Mouse (Mus musculus) adrenal gland, postnatal 10 days (tissue): ENCODE data around the gene Folr2. TPM values are rescaled to one million over a fixed set of nuclear protein-coding genes. Genes with fewer than 3 reads are reported as not detected.

Source experiments
- DNase-seq: peaks from one replicate; pipeline ENCODE4 v3.0.0; 2021; ENCODE audit warnings: mixed read lengths
- microRNA-seq: library from miRNA; unstranded; fragments of <30 nt; microRNA quantifications from one replicate; pipeline ENCODE4 v1.2.0, GENCODE M21; 2021
- total RNA-seq, 2 experiments: library from RNA; stranded (reverse); gene quantifications; 2 replicates each; pipeline ENCODE4 v1.2.3; 2021

Folr2 gene
- total RNA-seq, 2 experiments from 2014 or later = 4.5 to 6.2 TPM

- peak; percentile 39 for DNase-seq
Observed at GRCm38 (mm10) chr7:101823758-101824630, 33.0 kb downstream of the Folr2 start.

- DNase-seq = peak; percentile 73
Observed at GRCm38 (mm10) chr7:101822836-101823757, 33.9 kb downstream of the Folr2 start.

- peak; percentile 71 for DNase-seq
Observed at GRCm38 (mm10) chr7:101821571-101822501, 35.2 kb downstream of the Folr2 start.

GRCm38 (mm10) chr7:101820295-101821030 is 36.5 kb downstream of the Folr2 start:
- DNase-seq = peak; percentile 33

- peak; percentile 64 for DNase-seq
Observed at GRCm38 (mm10) chr7:101817861-101818401, 39.1 kb downstream of the Folr2 start, which contains the start of gene Phox2a. TSS of gene Phox2a (plus strand) at chr7:101818313.

Small RNA genes lying within 50 kb of the gene (microRNA-seq; reads per million reads assigned to microRNA genes)
- not detected for gene Gm22655

Other genes with a start within 250 kb of the Folr2 start
- 10 to 100 TPM; 80.4 to 85.2 TPM for gene Clpb, start 193.6 kb downstream of the Folr2 start, total RNA-seq
- gene Phox2a, start 38.9 kb downstream of the Folr2 start, total RNA-seq = 10 to 100 TPM; 20.9 to 32.4 TPM
- 10 to 100 TPM; 72.5 to 98.1 TPM for gene Inppl1, start 19.0 kb downstream of the Folr2 start, total RNA-seq
- gene Anapc15, start 6.5 kb upstream of the Folr2 start, total RNA-seq = 10 to 100 TPM; 27.4 to 28.5 TPM
- 1 to 10 TPM; 1.7 to 2.3 TPM for gene Folr1, start 13.6 kb upstream of the Folr2 start, total RNA-seq
- gene Lamtor1, start 48.7 kb upstream of the Folr2 start, total RNA-seq = 100 to 1,000 TPM; 116 to 126 TPM
- gene Tomt, start 49.2 kb upstream of the Folr2 start, total RNA-seq = under 1 TPM in 1 of 2 experiments, not detected in 1; 0.12 TPM
- 1 to 10 TPM; 8.4 TPM for gene Lrrc51, start 76.7 kb upstream of the Folr2 start, total RNA-seq
- 100 to 1,000 TPM; 117 to 151 TPM for gene Numa1, start 76.9 kb upstream of the Folr2 start, total RNA-seq
- gene Il18bp, start 161.5 kb upstream of the Folr2 start, total RNA-seq = 1 to 10 TPM; 5.4 to 6.3 TPM
- 10 to 100 TPM; 25.6 to 28.3 TPM for gene Rnf121, start 208.3 kb upstream of the Folr2 start, total RNA-seq
- gene Xndc1, start 208.3 kb upstream of the Folr2 start, total RNA-seq = 10 to 100 TPM; 12.6 to 19.0 TPM
- 1 to 10 TPM in 1 of 2 experiments, under 1 TPM in 1; 0.93 to 1.3 TPM for gene Xntrpc, start 208.5 kb upstream of the Folr2 start, total RNA-seq
- under 1 TPM in 1 of 2 experiments, not detected in 1; 0.88 TPM for gene Trpc2, start 225.9 kb upstream of the Folr2 start, total RNA-seq
- 10 to 100 TPM in 1 of 2 experiments, 1 to 10 TPM in 1; 5.9 to 30.8 TPM for gene Art1, start 244.5 kb upstream of the Folr2 start, total RNA-seq